Mouse (Mus musculus): ENCODE data around the gene Brwd1. TPM values are rescaled to one million over a fixed set of nuclear protein-coding genes. Genes with fewer than 3 reads are reported as not detected.

Brwd1 gene
- polyA plus RNA-seq, 1 experiment from 2014 or later = 230 TPM

Small RNA genes lying within 50 kb of the gene (microRNA-seq; reads per million reads assigned to microRNA genes)
- not detected for gene Gm27833

Other genes starting within 250 kb of the Brwd1 start
- 72.0 and 74.6 TPM in 2 replicates for gene Psmg1, start 91.6 kb downstream of the Brwd1 start, polyA plus RNA-seq (2015; fragmentation: Nextera tagmentation; extraction: Ambion mirVana)
- gene Hmgn1, start 45.2 kb upstream of the Brwd1 start, polyA plus RNA-seq (2015; fragmentation: Nextera tagmentation; extraction: Ambion mirVana) = 273 and 319 TPM in 2 replicates
- gene Wrb, start 62.9 kb upstream of the Brwd1 start, polyA plus RNA-seq (2015; fragmentation: Nextera tagmentation; extraction: Ambion mirVana) = 169 and 199 TPM in 2 replicates
- 1.7 and 1.9 TPM in 2 replicates for gene Lca5l, start 109.7 kb upstream of the Brwd1 start, polyA plus RNA-seq (2015; fragmentation: Nextera tagmentation; extraction: Ambion mirVana)
- gene Sh3bgr, start 117.9 kb upstream of the Brwd1 start, polyA plus RNA-seq (2015; fragmentation: Nextera tagmentation; extraction: Ambion mirVana) = 6.1 and 6.7 TPM in 2 replicates
- 6.2 and 6.6 TPM in 2 replicates for gene B3galt5, start 153.3 kb upstream of the Brwd1 start, polyA plus RNA-seq (2015; fragmentation: Nextera tagmentation; extraction: Ambion mirVana)

Measured in neural tube, embryonic 15.5 days (tissue).